Mouse (Mus musculus): ENCODE measurements around the gene Uchl1. TPM values are rescaled to one million over a fixed set of nuclear protein-coding genes. Genes with fewer than 3 reads are reported as not detected.

Uchl1 gene
- total and polyA plus RNA-seq, 3 experiments = not detected

- DNase-seq (ENCODE audit: low read depth, low spot score) = no peak
- no peaks in the 10 kb centered on the region for H3K4me1 ChIP-seq (ENCODE audit: control insufficient read depth in 1 of 2, insufficient read depth in 2 of 2, low read length in 2 of 2)
- no peak for TF ChIP-seq MYB (IDR thresholded peaks at IDR 0.05; ENCODE audit: low read depth, low read length)
- no peak for TF ChIP-seq MAZ (IDR thresholded peaks at IDR 0.05; ENCODE audit: low read depth, low read length)
- no peak for TF ChIP-seq TBP (IDR thresholded peaks at IDR 0.05; ENCODE audit: low read depth, low read length)
- TF ChIP-seq CHD2 (IDR thresholded peaks at IDR 0.05; ENCODE audit: low read length) = no peak
- no peaks in the 10 kb centered on the region for H3K9me3 ChIP-seq (replicated peaks; ENCODE audit: insufficient read depth, low read length)
- H3K4me3 ChIP-seq (ENCODE audit: control insufficient read depth in 1 of 2, insufficient read depth in 1 of 2, low read depth in 2 of 2, low read length in 2 of 2) = no peak overlapping the region
- no peaks in the 10 kb centered on the region for H3K79me2 ChIP-seq (ENCODE audit: control insufficient read depth, insufficient read depth, low read length, poor library complexity)
- no peak overlapping the region for H3K27ac ChIP-seq (ENCODE audit: control insufficient read depth, low read depth, low read length)
- H3K9ac ChIP-seq (ENCODE audit: control insufficient read depth, low read depth, low read length, poor library complexity, severe bottlenecking) = no peak overlapping the region
- H3K36me3 ChIP-seq (ENCODE audit: control insufficient read depth in 1 of 2, insufficient read depth in 2 of 2, low read length in 2 of 2) = no peaks in the 10 kb centered on the region
- no peaks in the 10 kb centered on the region for H3K27me3 ChIP-seq (ENCODE audit: control insufficient read depth in 1 of 2, insufficient read depth in 2 of 2, low read length in 2 of 2)
Measured at GRCm38 (mm10) chr5:66715498-66715931, 39.6 kb downstream of the Uchl1 start.

- no peak for TF ChIP-seq ETS1 (IDR thresholded peaks at IDR 0.05; ENCODE audit: low read depth, low read length)
- no peak for TF ChIP-seq SIN3A (IDR thresholded peaks at IDR 0.05; ENCODE audit: low read length)
- no peak for TF ChIP-seq ZC3H11A (IDR thresholded peaks at IDR 0.05; ENCODE audit: low read depth, low read length)
- no peak for TF ChIP-seq GATA1 (IDR thresholded peaks at IDR 0.05; ENCODE audit: low read depth, low read length)
- TF ChIP-seq TCF12 (IDR thresholded peaks at IDR 0.05; ENCODE audit: low read depth, low read length) = no peak
- TF ChIP-seq MAZ (IDR thresholded peaks at IDR 0.05; ENCODE audit: low read depth, low read length) = no peak
- TF ChIP-seq CTCF (IDR thresholded peaks at IDR 0.05 in 2 of 3, conservative IDR thresholded peaks at IDR 0.05 in 1 of 3; ENCODE audit: control insufficient read depth in 1 of 3, insufficient read depth in 1 of 3, low read depth in 2 of 3, low read length in 3 of 3, poor library complexity in 1 of 3, severe bottlenecking in 1 of 3) = no peak
- H3K4me3 ChIP-seq (ENCODE audit: control insufficient read depth in 1 of 2, insufficient read depth in 1 of 2, low read depth in 2 of 2, low read length in 2 of 2) = no peak overlapping the region
- no peak overlapping the region for H3K27ac ChIP-seq (ENCODE audit: control insufficient read depth, low read depth, low read length)
- H3K27me3 ChIP-seq (ENCODE audit: control insufficient read depth in 1 of 2, insufficient read depth in 2 of 2, low read length in 2 of 2) = no peaks in the 10 kb centered on the region
- no peaks in the 10 kb centered on the region for H3K36me3 ChIP-seq (ENCODE audit: control insufficient read depth in 1 of 2, insufficient read depth in 2 of 2, low read length in 2 of 2)
- no peaks in the 10 kb centered on the region for H3K9me3 ChIP-seq (replicated peaks; ENCODE audit: insufficient read depth, low read length)
- no peak for DNase-seq (ENCODE audit: low read depth, low spot score)
- H3K4me1 ChIP-seq (ENCODE audit: control insufficient read depth in 1 of 2, insufficient read depth in 2 of 2, low read length in 2 of 2) = no peaks in the 10 kb centered on the region
- no peaks in the 10 kb centered on the region for H3K79me2 ChIP-seq (ENCODE audit: control insufficient read depth, insufficient read depth, low read length, poor library complexity)
- no peak overlapping the region for H3K9ac ChIP-seq (ENCODE audit: control insufficient read depth, low read depth, low read length, poor library complexity, severe bottlenecking)
Measured at GRCm38 (mm10) chr5:66717931-66718330, 42.0 kb downstream of the Uchl1 start.

- Histone ChIP-seq H3K36me3 (ENCODE audit: control insufficient read depth in 1 of 2, insufficient read depth in 2 of 2, low read length in 2 of 2) (no peaks in the 10 kb centered on the region), H3K27me3 (ENCODE audit: control insufficient read depth in 1 of 2, insufficient read depth in 2 of 2, low read length in 2 of 2) (no peaks in the 10 kb centered on the region), H3K79me2 (ENCODE audit: control insufficient read depth, insufficient read depth, low read length, poor library complexity) (no peaks in the 10 kb centered on the region), H3K27ac (ENCODE audit: control insufficient read depth, low read depth, low read length) (no peak overlapping the region), H3K9me3 (replicated peaks; ENCODE audit: insufficient read depth, low read length) (no peaks in the 10 kb centered on the region), H3K9ac (ENCODE audit: control insufficient read depth, low read depth, low read length, poor library complexity, severe bottlenecking) (no peak overlapping the region), H3K4me1 (ENCODE audit: control insufficient read depth in 1 of 2, insufficient read depth in 2 of 2, low read length in 2 of 2) (no peaks in the 10 kb centered on the region), H3K4me3 (ENCODE audit: control insufficient read depth in 1 of 2, insufficient read depth in 1 of 2, low read depth in 2 of 2, low read length in 2 of 2) (no peak overlapping the region)
- no peak for DNase-seq (ENCODE audit: low read depth, low spot score)
- TF ChIP-seq USF1 (IDR thresholded peaks at IDR 0.05; ENCODE audit: low read depth, low read length) = no peak
- TF ChIP-seq MAZ (IDR thresholded peaks at IDR 0.05; ENCODE audit: low read depth, low read length) = no peak
- TF ChIP-seq CTCF (IDR thresholded peaks at IDR 0.05 in 2 of 3, conservative IDR thresholded peaks at IDR 0.05 in 1 of 3; ENCODE audit: control insufficient read depth in 1 of 3, insufficient read depth in 1 of 3, low read depth in 2 of 3, low read length in 3 of 3, poor library complexity in 1 of 3, severe bottlenecking in 1 of 3) = no peak
- no peak for TF ChIP-seq SMC3 (IDR thresholded peaks at IDR 0.05; ENCODE audit: low read depth, low read length)
- TF ChIP-seq RAD21 (IDR thresholded peaks at IDR 0.05; ENCODE audit: low read depth, low read length) = no peak
- TF ChIP-seq ZMIZ1 (IDR thresholded peaks at IDR 0.05; ENCODE audit: low read depth, low read length) = no peak
- no peak for TF ChIP-seq KAT2A (conservative IDR thresholded peaks at IDR 0.05; ENCODE audit: low read depth, low read length)
- TF ChIP-seq ETS1 (IDR thresholded peaks at IDR 0.05; ENCODE audit: low read depth, low read length) = no peak
- TF ChIP-seq MYB (IDR thresholded peaks at IDR 0.05; ENCODE audit: low read depth, low read length) = no peak
- TF ChIP-seq MEF2A (IDR thresholded peaks at IDR 0.05; ENCODE audit: extremely low read depth, insufficient replicate concordance, low read depth, low read length, poor library complexity, severe bottlenecking) = no peak
- TF ChIP-seq ZC3H11A (IDR thresholded peaks at IDR 0.05; ENCODE audit: low read depth, low read length) = no peak
- TF ChIP-seq BHLHE40 (IDR thresholded peaks at IDR 0.05; ENCODE audit: borderline replicate concordance, low read depth, low read length) = no peak
- no peak for TF ChIP-seq EP300 (IDR thresholded peaks at IDR 0.05; ENCODE audit: low read depth in 1 of 2, low read length in 2 of 2)
- TF ChIP-seq MAFK (IDR thresholded peaks at IDR 0.05; ENCODE audit: borderline replicate concordance, low read depth, low read length) = no peak
- no peak for TF ChIP-seq TAL1 (IDR thresholded peaks at IDR 0.05; ENCODE audit: low read length)
- no peak for TF ChIP-seq CHD2 (IDR thresholded peaks at IDR 0.05; ENCODE audit: low read length)
- TF ChIP-seq HCFC1 (IDR thresholded peaks at IDR 0.05; ENCODE audit: low read depth, low read length) = no peak
- no peak for TF ChIP-seq POLR2A (IDR thresholded peaks at IDR 0.05; ENCODE audit: control insufficient read depth in 1 of 2, insufficient read depth in 1 of 2, low read depth in 1 of 2, low read length in 2 of 2, poor library complexity in 1 of 2)
- TF ChIP-seq MYC (IDR thresholded peaks at IDR 0.05; ENCODE audit: low read depth, low read length) = no peak
Measured at GRCm38 (mm10) chr5:66718413-66718812, 42.5 kb downstream of the Uchl1 start.
